Mouse (Mus musculus): Measurements from ENCODE around the gene Bcl2l14. TPM values are rescaled to one million over a fixed set of nuclear protein-coding genes. Genes with fewer than 3 reads are reported as not detected.
A peak's percentile ranks its signal among the peaks of the same experiment; 100 is the strongest.

The Bcl2l14 gene
- polyA plus RNA-seq, 1 experiment from 2014 or later: 2.7 TPM

GRCm38 (mm10) chr6:134416556-134417105 is 20.5 kb downstream of the Bcl2l14 start:
- H3K27ac ChIP-seq (ENCODE audit: low read depth, low read length): no peak overlapping the region
- H3K4me2 ChIP-seq (replicated peaks; ENCODE audit: low read depth): no peak overlapping the region
- no peaks in the 10 kb centered on the region for H3K4me1 ChIP-seq (replicated peaks; ENCODE audit: control insufficient read depth, insufficient read depth, low read length)
- ATAC-seq: no peak
- 79% methylated on average over 3 of the region's 3 CpGs for WGBS
- H3K9me3 ChIP-seq (ENCODE audit: control insufficient read depth): no peaks in the 10 kb centered on the region
- H3K4me3 ChIP-seq (ENCODE audit: low read depth, low read length): no peak overlapping the region
- TF ChIP-seq CTCF (IDR thresholded peaks at IDR 0.05; ENCODE audit: low read depth): no peak
- H3K36me3 ChIP-seq (ENCODE audit: control insufficient read depth, insufficient read depth): no peaks in the 10 kb centered on the region
- no peak overlapping the region for H3K9ac ChIP-seq (ENCODE audit: low read depth, low read length)
- H3K27me3 ChIP-seq (replicated peaks; ENCODE audit: control insufficient read depth, insufficient read depth, low read length): peaks cover 5% of the 10 kb centered on the region; the same call in 1 of the 2 replicates

- Histone ChIP-seq H3K27ac (ENCODE audit: low read depth, low read length) (no peak overlapping the region), H3K4me1 (replicated peaks; ENCODE audit: control insufficient read depth, insufficient read depth, low read length) (no peaks in the 10 kb centered on the region), H3K36me3 (ENCODE audit: control insufficient read depth, insufficient read depth) (no peaks in the 10 kb centered on the region), H3K4me2 (replicated peaks; ENCODE audit: low read depth) (no peak overlapping the region), H3K9ac (ENCODE audit: low read depth, low read length) (no peak overlapping the region), H3K9me3 (ENCODE audit: control insufficient read depth) (no peaks in the 10 kb centered on the region), H3K27me3 (replicated peaks; ENCODE audit: control insufficient read depth, insufficient read depth, low read length) (peaks cover 5% of the 10 kb centered on the region; the same call in 1 of the 2 replicates), H3K4me3 (ENCODE audit: low read depth, low read length) (no peak overlapping the region)
- 56% methylated on average over 3 of the region's 3 CpGs for WGBS
- no peak for ATAC-seq
- TF ChIP-seq CTCF (IDR thresholded peaks at IDR 0.05; ENCODE audit: low read depth): no peak
Observed at GRCm38 (mm10) chr6:134417886-134418285, 21.8 kb downstream of the Bcl2l14 start.

- no peak for TF ChIP-seq CTCF (IDR thresholded peaks at IDR 0.05; ENCODE audit: low read depth)
- Histone ChIP-seq H3K36me3 (ENCODE audit: control insufficient read depth, insufficient read depth) (no peaks in the 10 kb centered on the region), H3K9me3 (ENCODE audit: control insufficient read depth) (no peaks in the 10 kb centered on the region), H3K27me3 (replicated peaks; ENCODE audit: control insufficient read depth, insufficient read depth, low read length) (no peaks in the 10 kb centered on the region), H3K4me2 (replicated peaks; ENCODE audit: low read depth) (no peak overlapping the region), H3K9ac (ENCODE audit: low read depth, low read length) (no peak overlapping the region), H3K4me3 (ENCODE audit: low read depth, low read length) (no peak overlapping the region), H3K27ac (ENCODE audit: low read depth, low read length) (no peak overlapping the region), H3K4me1 (replicated peaks; ENCODE audit: control insufficient read depth, insufficient read depth, low read length) (no peaks in the 10 kb centered on the region)
- no peak for ATAC-seq
- 71% methylated on average over 8 of the region's 8 CpGs for WGBS
Observed at GRCm38 (mm10) chr6:134420375-134420774, 24.3 kb downstream of the Bcl2l14 start.

GRCm38 (mm10) chr6:134421921-134422320 is 25.8 kb downstream of the Bcl2l14 start:
- no peak for ATAC-seq
- no peak for TF ChIP-seq CTCF (IDR thresholded peaks at IDR 0.05; ENCODE audit: low read depth)
- Histone ChIP-seq H3K27me3 (replicated peaks; ENCODE audit: control insufficient read depth, insufficient read depth, low read length) (no peaks in the 10 kb centered on the region), H3K9ac (ENCODE audit: low read depth, low read length) (no peak overlapping the region), H3K4me1 (replicated peaks; ENCODE audit: control insufficient read depth, insufficient read depth, low read length) (no peaks in the 10 kb centered on the region), H3K27ac (ENCODE audit: low read depth, low read length) (no peak overlapping the region), H3K36me3 (ENCODE audit: control insufficient read depth, insufficient read depth) (no peaks in the 10 kb centered on the region), H3K4me2 (replicated peaks; ENCODE audit: low read depth) (no peak overlapping the region), H3K9me3 (ENCODE audit: control insufficient read depth) (no peaks in the 10 kb centered on the region), H3K4me3 (ENCODE audit: low read depth, low read length) (no peak overlapping the region)
- WGBS: 81% methylated on average over 6 of the region's 6 CpGs

GRCm38 (mm10) chr6:134425216-134425717 is 29.1 kb downstream of the Bcl2l14 start:
- H3K27ac ChIP-seq (ENCODE audit: low read depth, low read length): no peak overlapping the region

GRCm38 (mm10) chr6:134427165-134427564 is 31.0 kb downstream of the Bcl2l14 start:
- H3K9ac ChIP-seq (ENCODE audit: low read depth, low read length): no peak overlapping the region
- H3K4me3 ChIP-seq (ENCODE audit: low read depth, low read length): no peak overlapping the region
- H3K27me3 ChIP-seq (replicated peaks; ENCODE audit: control insufficient read depth, insufficient read depth, low read length): no peaks in the 10 kb centered on the region
- H3K36me3 ChIP-seq (ENCODE audit: control insufficient read depth, insufficient read depth): no peaks in the 10 kb centered on the region
- WGBS: 85% methylated on average over 3 of the region's 3 CpGs
- no peak overlapping the region for H3K27ac ChIP-seq (ENCODE audit: low read depth, low read length)
- H3K4me1 ChIP-seq (replicated peaks; ENCODE audit: control insufficient read depth, insufficient read depth, low read length): no peaks in the 10 kb centered on the region
- no peaks in the 10 kb centered on the region for H3K9me3 ChIP-seq (ENCODE audit: control insufficient read depth)
- H3K4me2 ChIP-seq (replicated peaks; ENCODE audit: low read depth): no peak overlapping the region
- peak; percentile 67 for TF ChIP-seq CTCF (IDR thresholded peaks at IDR 0.05; ENCODE audit: low read depth)
- ATAC-seq: no peak

More at GRCm38 (mm10) chr6:134425216-134425717, 29.1 kb downstream of the Bcl2l14 start:
- 30% methylated on average over 11 of the region's 11 CpGs for WGBS
- Histone ChIP-seq H3K4me3 (ENCODE audit: low read depth, low read length) (no peak overlapping the region), H3K9me3 (ENCODE audit: control insufficient read depth) (no peaks in the 10 kb centered on the region), H3K4me1 (replicated peaks; ENCODE audit: control insufficient read depth, insufficient read depth, low read length) (no peaks in the 10 kb centered on the region), H3K27me3 (replicated peaks; ENCODE audit: control insufficient read depth, insufficient read depth, low read length) (no peaks in the 10 kb centered on the region), H3K36me3 (ENCODE audit: control insufficient read depth, insufficient read depth) (no peaks in the 10 kb centered on the region), H3K9ac (ENCODE audit: low read depth, low read length) (no peak overlapping the region), H3K4me2 (replicated peaks; ENCODE audit: low read depth) (no peak overlapping the region)
- peak; percentile 85 for TF ChIP-seq CTCF (IDR thresholded peaks at IDR 0.05; ENCODE audit: low read depth)
- peak; percentile 42 for ATAC-seq

All from intestine, postnatal 0 days (tissue).